Mouse (Mus musculus): ENCODE results near the gene Tcf20. TPM values are rescaled to one million over a fixed set of nuclear protein-coding genes. Genes with fewer than 3 reads are reported as not detected.

Tcf20 gene
- polyA plus RNA-seq, 1 experiment from 2014 or later, result 14.8 TPM

GRCm38 (mm10) chr15:82941733-82942132 lies 45.9 kb downstream of the Tcf20 start:
- Histone ChIP-seq H3K9ac (ENCODE audit: low read depth, low read length) (no peak overlapping the region), H3K27ac (ENCODE audit: low read depth, low read length) (no peak overlapping the region), H3K36me3 (ENCODE audit: control insufficient read depth, insufficient read depth, low read length) (no peaks in the 10 kb centered on the region), H3K4me3 (ENCODE audit: low read depth, low read length) (no peak overlapping the region), H3K9me3 (ENCODE audit: control insufficient read depth, low read length) (no peaks in the 10 kb centered on the region), H3K4me2 (replicated peaks; ENCODE audit: low read depth, low read length) (no peak overlapping the region), H3K4me1 (replicated peaks; ENCODE audit: control insufficient read depth, insufficient read depth, low read length) (peaks cover 8% of the 10 kb centered on the region; the same call in 1 of the 2 replicates), H3K27me3 (ENCODE audit: control insufficient read depth, insufficient read depth, low read length) (no peaks in the 10 kb centered on the region)
- no peak for ATAC-seq (ENCODE audit: low FRiP score)
- DNase-seq (ENCODE audit: low spot score), result no peak
- WGBS, result 66% methylated on average over 8 of the region's 8 CpGs

- no peak overlapping the region for H3K4me2 ChIP-seq (replicated peaks; ENCODE audit: low read depth, low read length)
- H3K9me3 ChIP-seq (ENCODE audit: control insufficient read depth, low read length), result no peaks in the 10 kb centered on the region
- peaks cover 8% of the 10 kb centered on the region; the same call in 1 of the 2 replicates for H3K4me1 ChIP-seq (replicated peaks; ENCODE audit: control insufficient read depth, insufficient read depth, low read length)
- no peak for ATAC-seq (ENCODE audit: low FRiP score)
- H3K9ac ChIP-seq (ENCODE audit: low read depth, low read length), result no peak overlapping the region
- H3K27ac ChIP-seq (ENCODE audit: low read depth, low read length), result no peak overlapping the region
- no peaks in the 10 kb centered on the region for H3K36me3 ChIP-seq (ENCODE audit: control insufficient read depth, insufficient read depth, low read length)
- H3K27me3 ChIP-seq (ENCODE audit: control insufficient read depth, insufficient read depth, low read length), result no peaks in the 10 kb centered on the region
- WGBS, result 71% methylated on average over 12 of the region's 12 CpGs
- no peak overlapping the region for H3K4me3 ChIP-seq (ENCODE audit: low read depth, low read length)
- no peak for DNase-seq (ENCODE audit: low spot score)
These were observed 47.0 kb downstream of the Tcf20 start for GRCm38 (mm10) chr15:82940494-82941214.

GRCm38 (mm10) chr15:82938155-82938569 lies 49.5 kb downstream of the Tcf20 start:
- H3K9ac ChIP-seq (ENCODE audit: low read depth, low read length), result no peak overlapping the region

GRCm38 (mm10) chr15:82937428-82937992 lies 50.2 kb downstream of the Tcf20 start:
- Histone ChIP-seq H3K4me3 (ENCODE audit: low read depth, low read length) (no peak overlapping the region), H3K27me3 (ENCODE audit: control insufficient read depth, insufficient read depth, low read length) (no peaks in the 10 kb centered on the region), H3K36me3 (ENCODE audit: control insufficient read depth, insufficient read depth, low read length) (no peaks in the 10 kb centered on the region), H3K9ac (ENCODE audit: low read depth, low read length) (no peak overlapping the region), H3K27ac (ENCODE audit: low read depth, low read length) (peak overlapping the region; percentile 43; the same call in 1 of the 2 replicates), H3K4me1 (replicated peaks; ENCODE audit: control insufficient read depth, insufficient read depth, low read length) (peaks cover 10% of the 10 kb centered on the region), H3K4me2 (replicated peaks; ENCODE audit: low read depth, low read length) (no peak overlapping the region), H3K9me3 (ENCODE audit: control insufficient read depth, low read length) (no peaks in the 10 kb centered on the region)
- ATAC-seq (ENCODE audit: low FRiP score) (peak; percentile 4; the same call in 1 of the 2 replicates), DNase-seq (ENCODE audit: low spot score) (no peak)
- 61% methylated on average over 5 of the region's 5 CpGs for WGBS

More at GRCm38 (mm10) chr15:82938155-82938569, 49.5 kb downstream of the Tcf20 start:
- ATAC-seq (ENCODE audit: low FRiP score) (peak; percentile 66), DNase-seq (ENCODE audit: low spot score) (peak; percentile 64)
- no peaks in the 10 kb centered on the region for H3K9me3 ChIP-seq (ENCODE audit: control insufficient read depth, low read length)
- H3K4me3 ChIP-seq (ENCODE audit: low read depth, low read length), result no peak overlapping the region
- no peak overlapping the region for H3K4me2 ChIP-seq (replicated peaks; ENCODE audit: low read depth, low read length)
- peak overlapping the region; percentile 63; the same call in 1 of the 2 replicates for H3K27ac ChIP-seq (ENCODE audit: low read depth, low read length)
- H3K27me3 ChIP-seq (ENCODE audit: control insufficient read depth, insufficient read depth, low read length), result no peaks in the 10 kb centered on the region
- 33% methylated on average over 17 of the region's 17 CpGs for WGBS
- H3K4me1 ChIP-seq (replicated peaks; ENCODE audit: control insufficient read depth, insufficient read depth, low read length), result peaks cover 8% of the 10 kb centered on the region
- no peaks in the 10 kb centered on the region for H3K36me3 ChIP-seq (ENCODE audit: control insufficient read depth, insufficient read depth, low read length)

- Histone ChIP-seq H3K9ac (ENCODE audit: low read depth, low read length) (no peak overlapping the region), H3K9me3 (ENCODE audit: control insufficient read depth, low read length) (no peaks in the 10 kb centered on the region), H3K4me2 (replicated peaks; ENCODE audit: low read depth, low read length) (no peak overlapping the region), H3K4me3 (ENCODE audit: low read depth, low read length) (no peak overlapping the region), H3K36me3 (ENCODE audit: control insufficient read depth, insufficient read depth, low read length) (no peaks in the 10 kb centered on the region), H3K27me3 (ENCODE audit: control insufficient read depth, insufficient read depth, low read length) (no peaks in the 10 kb centered on the region; the same call in 1 of the 2 replicates), H3K4me1 (replicated peaks; ENCODE audit: control insufficient read depth, insufficient read depth, low read length) (peaks cover 9% of the 10 kb centered on the region), H3K27ac (ENCODE audit: low read depth, low read length) (0 out of 2 replicates have a peak overlapping the region, but pooled peaks have one; percentile 13)
- 64% methylated on average over 10 of the region's 10 CpGs for WGBS
- no peak for ATAC-seq (ENCODE audit: low FRiP score)
- DNase-seq (ENCODE audit: low spot score), result no peak
These were observed 52.7 kb downstream of the Tcf20 start for GRCm38 (mm10) chr15:82934971-82935370.

- H3K9ac ChIP-seq (ENCODE audit: low read depth, low read length), result no peak overlapping the region
- H3K27me3 ChIP-seq (ENCODE audit: control insufficient read depth, insufficient read depth, low read length), result peaks cover 11% of the 10 kb centered on the region
- 47% methylated on average over 4 of the region's 4 CpGs for WGBS
- DNase-seq (ENCODE audit: low spot score), result no peak
- H3K9me3 ChIP-seq (ENCODE audit: control insufficient read depth, low read length), result no peaks in the 10 kb centered on the region
- H3K4me1 ChIP-seq (replicated peaks; ENCODE audit: control insufficient read depth, insufficient read depth, low read length), result peaks cover 13% of the 10 kb centered on the region
- ATAC-seq (ENCODE audit: low FRiP score), result no peak; the same call in 1 of the 2 replicates
- H3K4me2 ChIP-seq (replicated peaks; ENCODE audit: low read depth, low read length), result no peak overlapping the region
- no peak overlapping the region for H3K4me3 ChIP-seq (ENCODE audit: low read depth, low read length)
- no peaks in the 10 kb centered on the region for H3K36me3 ChIP-seq (ENCODE audit: control insufficient read depth, insufficient read depth, low read length)
- peak overlapping the region; percentile 34 for H3K27ac ChIP-seq (ENCODE audit: low read depth, low read length)
These were observed 54.6 kb downstream of the Tcf20 start for GRCm38 (mm10) chr15:82932936-82933650.

- no peak overlapping the region for H3K4me2 ChIP-seq (replicated peaks; ENCODE audit: low read depth, low read length)
- H3K4me1 ChIP-seq (replicated peaks; ENCODE audit: control insufficient read depth, insufficient read depth, low read length), result peaks cover 18% of the 10 kb centered on the region
- DNase-seq (ENCODE audit: low spot score), result no peak
- no peak overlapping the region for H3K4me3 ChIP-seq (ENCODE audit: low read depth, low read length)
- H3K9me3 ChIP-seq (ENCODE audit: control insufficient read depth, low read length), result no peaks in the 10 kb centered on the region
- H3K27me3 ChIP-seq (ENCODE audit: control insufficient read depth, insufficient read depth, low read length), result peaks cover 13% of the 10 kb centered on the region
- no peaks in the 10 kb centered on the region for H3K36me3 ChIP-seq (ENCODE audit: control insufficient read depth, insufficient read depth, low read length)
- H3K9ac ChIP-seq (ENCODE audit: low read depth, low read length), result no peak overlapping the region
- ATAC-seq (ENCODE audit: low FRiP score), result no peak
- WGBS, result 96% methylated on average over 5 of the region's 5 CpGs
- no peak overlapping the region for H3K27ac ChIP-seq (ENCODE audit: low read depth, low read length)
These were observed 56.2 kb downstream of the Tcf20 start for GRCm38 (mm10) chr15:82931436-82931835.

GRCm38 (mm10) chr15:82929595-82929994 lies 58.1 kb downstream of the Tcf20 start:
- peaks cover 26% of the 10 kb centered on the region for H3K4me1 ChIP-seq (replicated peaks; ENCODE audit: control insufficient read depth, insufficient read depth, low read length)

More at GRCm38 (mm10) chr15:82929595-82929994, 58.1 kb downstream of the Tcf20 start:
- Histone ChIP-seq H3K9me3 (ENCODE audit: control insufficient read depth, low read length) (no peaks in the 10 kb centered on the region), H3K4me2 (replicated peaks; ENCODE audit: low read depth, low read length) (no peak overlapping the region), H3K36me3 (ENCODE audit: control insufficient read depth, insufficient read depth, low read length) (no peaks in the 10 kb centered on the region), H3K27me3 (ENCODE audit: control insufficient read depth, insufficient read depth, low read length) (peaks cover 20% of the 10 kb centered on the region), H3K4me3 (ENCODE audit: low read depth, low read length) (no peak overlapping the region), H3K27ac (ENCODE audit: low read depth, low read length) (no peak overlapping the region), H3K9ac (ENCODE audit: low read depth, low read length) (no peak overlapping the region)
- ATAC-seq (ENCODE audit: low FRiP score) (no peak), DNase-seq (ENCODE audit: low spot score) (no peak)
- 37% methylated on average over 9 of the region's 9 CpGs for WGBS

All from hindbrain, embryonic 11.5 days (tissue).